Mouse (Mus musculus) erythroblast, embryonic 14.5 days (primary cell): ENCODE data around the gene Olfr613. TPM values are rescaled to one million over a fixed set of nuclear protein-coding genes. Genes with fewer than 3 reads are reported as not detected.
"Not testable (repeated sequence)": the region's sequence is repeated elsewhere in the genome, so short reads cannot be mapped to it uniquely, and the experiment has no call there.

ENCODE experiments used
- H3K27me3 ChIP-seq: 2 replicates; pipeline ENCODE4 v1.6.1; 2012; ENCODE audit warnings: inconsistent platforms; ENCODE audit not compliant: control insufficient read depth
- H3K36me3 ChIP-seq: 2 replicates; pipeline ENCODE4 v1.6.1; 2012; ENCODE audit warnings: mild to moderate bottlenecking, inconsistent platforms; ENCODE audit not compliant: control insufficient read depth
- H3K4me1 ChIP-seq: 2 replicates; pipeline ENCODE4 v1.6.1; 2012; ENCODE audit warnings: inconsistent platforms; ENCODE audit not compliant: control insufficient read depth
- H3K4me3 ChIP-seq: replicated peaks from 2 replicates; pipeline ENCODE3; 2012; ENCODE audit warnings: moderate library complexity, mild to moderate bottlenecking, inconsistent platforms
- H3K9me3 ChIP-seq: 2 replicates; pipeline ENCODE4 v1.6.1; 2012; ENCODE audit warnings: low read length, inconsistent platforms, mixed read lengths; ENCODE audit not compliant: control insufficient read depth
- GATA1 ChIP-seq: IDR thresholded peaks from 2 replicates; pipeline ENCODE4 v1.6.1; 2012; ENCODE audit warnings: low read length, inconsistent platforms, mixed read lengths
- TAL1 ChIP-seq: IDR thresholded peaks from 3 replicates; pipeline ENCODE4 v1.6.1; 2012; ENCODE audit warnings: low read length, inconsistent platforms, mixed read lengths
- polyA plus RNA-seq: library from polyadenylated mRNA; stranded (reverse); fragments of >175 nt; gene quantifications from 2 replicates; pipeline ENCODE4 v1.2.3, GENCODE M21; 2012

Olfr613 gene
- polyA plus RNA-seq = not detected in 2 replicates

GRCm38 (mm10) chr7:103547774-103548173 lies at the start of gene Olfr613:
Olfr613 (plus strand) TSS chr7:103548074.
- H3K4me3 ChIP-seq = no peak within 1 kb of the TSS
- H3K4me1 ChIP-seq = no peaks in the 10 kb centered on the region
- no peaks in the 10 kb centered on the region for H3K27me3 ChIP-seq
- TF ChIP-seq TAL1 = no peak
- no peak for TF ChIP-seq GATA1
- H3K9me3 ChIP-seq = no peaks in the 10 kb centered on the region
- no peaks in the 10 kb centered on the region for H3K36me3 ChIP-seq

- H3K9me3 ChIP-seq = no peaks in the 10 kb centered on the region
- H3K4me3 ChIP-seq = no peak within 1 kb of the TSS
- H3K27me3 ChIP-seq = no peaks in the 10 kb centered on the region
- no peak for TF ChIP-seq TAL1
- TF ChIP-seq GATA1 = no peak
- H3K4me1 ChIP-seq = no peaks in the 10 kb centered on the region
- no peaks in the 10 kb centered on the region for H3K36me3 ChIP-seq
Measured at GRCm38 (mm10) chr7:103512022-103512421, 35.9 kb upstream of the Olfr613 start, which contains the start of gene Olfr610. Olfr610 (minus strand) TSS chr7:103512122.

- H3K36me3 ChIP-seq, H3K4me1 ChIP-seq, H3K9me3 ChIP-seq, H3K4me3 ChIP-seq, H3K27me3 ChIP-seq: not testable (repeated sequence)
Measured at GRCm38 (mm10) chr7:103520746-103521145, 27.1 kb upstream of the Olfr613 start, which contains the start of gene Olfr611. Olfr611 (minus strand) TSS chr7:103520846.

GRCm38 (mm10) chr7:103542617-103543016 lies 5.3 kb upstream of the Olfr613 start, which contains the start of gene Olfr612:
Olfr612 (minus strand) TSS chr7:103542717.
- not testable (repeated sequence) for H3K36me3 ChIP-seq, H3K27me3 ChIP-seq, H3K4me3 ChIP-seq, H3K4me1 ChIP-seq, H3K9me3 ChIP-seq

- Histone ChIP-seq H3K4me1 (no peaks in the 10 kb centered on the region), H3K9me3 (no peaks in the 10 kb centered on the region), H3K36me3 (no peaks in the 10 kb centered on the region), H3K4me3 (no peak within 1 kb of the TSS), H3K27me3 (no peaks in the 10 kb centered on the region)
- TF ChIP-seq GATA1 = no peak
- no peak for TF ChIP-seq TAL1
Measured at GRCm38 (mm10) chr7:103555779-103556178, 7.9 kb downstream of the Olfr613 start, which contains the start of gene Olfr615. Olfr615 (plus strand) TSS chr7:103556079.

- no peaks in the 10 kb centered on the region for H3K4me1 ChIP-seq
- TF ChIP-seq GATA1 (no peak), TAL1 (no peak)
- no peaks in the 10 kb centered on the region for H3K27me3 ChIP-seq
- no peak within 1 kb of the TSS for H3K4me3 ChIP-seq
- no peaks in the 10 kb centered on the region for H3K9me3 ChIP-seq
- no peaks in the 10 kb centered on the region for H3K36me3 ChIP-seq
Measured at GRCm38 (mm10) chr7:103569043-103569442, 21.2 kb downstream of the Olfr613 start, which contains the start of gene Olfr616. Olfr616 (minus strand) TSS chr7:103569143.

- Histone ChIP-seq H3K4me1 (no peaks in the 10 kb centered on the region), H3K4me3 (no peak within 1 kb of the TSS), H3K36me3 (no peaks in the 10 kb centered on the region)
Measured at GRCm38 (mm10) chr7:103572761-103573160, 24.9 kb downstream of the Olfr613 start, which contains the start of gene Olfr617. Olfr617 (plus strand) TSS chr7:103573061.

GRCm38 (mm10) chr7:103589803-103590202 lies 41.9 kb downstream of the Olfr613 start, which contains the start of gene Olfr618:
Olfr618 (plus strand) TSS chr7:103590103.
- H3K9me3 ChIP-seq = no peaks in the 10 kb centered on the region
- H3K4me1 ChIP-seq = no peaks in the 10 kb centered on the region
- H3K27me3 ChIP-seq = no peaks in the 10 kb centered on the region
- H3K4me3 ChIP-seq = no peak within 1 kb of the TSS
- no peak for TF ChIP-seq GATA1
- no peak for TF ChIP-seq TAL1
- no peaks in the 10 kb centered on the region for H3K36me3 ChIP-seq

More at GRCm38 (mm10) chr7:103572761-103573160, 24.9 kb downstream of the Olfr613 start, which contains the start of gene Olfr617:
- no peak for TF ChIP-seq TAL1
- no peak for TF ChIP-seq GATA1
- no peaks in the 10 kb centered on the region for H3K27me3 ChIP-seq
- no peaks in the 10 kb centered on the region for H3K9me3 ChIP-seq

- TF ChIP-seq GATA1 (no peak), TAL1 (no peak)
- no peaks in the 10 kb centered on the region for H3K4me1 ChIP-seq
- no peak within 1 kb of the TSS for H3K4me3 ChIP-seq
- no peaks in the 10 kb centered on the region for H3K36me3 ChIP-seq
- H3K9me3 ChIP-seq = no peaks in the 10 kb centered on the region
- H3K27me3 ChIP-seq = no peaks in the 10 kb centered on the region
Measured at GRCm38 (mm10) chr7:103600275-103600674, 52.4 kb downstream of the Olfr613 start, which contains the start of gene Olfr619. Olfr619 (plus strand) TSS chr7:103600575.

Other genes with a start within 250 kb of the Olfr613 start
- not detected in 2 replicates for gene Olfr596, start 242.4 kb upstream of the Olfr613 start, polyA plus RNA-seq
- not detected in 2 replicates for gene Olfr597, start 231.8 kb upstream of the Olfr613 start, polyA plus RNA-seq
- gene Olfr598, start 224.5 kb upstream of the Olfr613 start, polyA plus RNA-seq = 0.04 TPM in 1 of 2 replicates, not detected in the other
- gene Olfr599, start 212.2 kb upstream of the Olfr613 start, polyA plus RNA-seq = not detected in 2 replicates
- gene Olfr600, start 198.4 kb upstream of the Olfr613 start, polyA plus RNA-seq = not detected in 2 replicates
- not detected in 2 replicates for gene Olfr601, start 185.4 kb upstream of the Olfr613 start, polyA plus RNA-seq
- gene Olfr603, start 161.9 kb upstream of the Olfr613 start, polyA plus RNA-seq = not detected in 2 replicates
- not detected in 2 replicates for gene Usp17lc, start 133.0 kb upstream of the Olfr613 start, polyA plus RNA-seq
- not detected in 2 replicates for gene Olfr605, start 102.6 kb upstream of the Olfr613 start, polyA plus RNA-seq
- gene Olfr606, start 99.0 kb upstream of the Olfr613 start, polyA plus RNA-seq = not detected in 2 replicates
- not detected in 2 replicates for gene Olfr607, start 83.9 kb upstream of the Olfr613 start, polyA plus RNA-seq
- not detected in 2 replicates for gene Olfr608, start 78.2 kb upstream of the Olfr613 start, polyA plus RNA-seq
- not detected in 2 replicates for gene Olfr609, start 50.0 kb upstream of the Olfr613 start, polyA plus RNA-seq
- gene Olfr610, start 36.0 kb upstream of the Olfr613 start, polyA plus RNA-seq = not detected in 2 replicates
- gene Olfr611, start 27.2 kb upstream of the Olfr613 start, polyA plus RNA-seq = not detected in 2 replicates
- gene Olfr612, start 5.4 kb upstream of the Olfr613 start, polyA plus RNA-seq = not detected in 2 replicates
- gene Olfr615, start 8.0 kb downstream of the Olfr613 start, polyA plus RNA-seq = not detected in 2 replicates
- gene Olfr616, start 21.1 kb downstream of the Olfr613 start, polyA plus RNA-seq = not detected in 2 replicates
- not detected in 2 replicates for gene Olfr617, start 25.0 kb downstream of the Olfr613 start, polyA plus RNA-seq
- not detected in 2 replicates for gene Olfr618, start 42.0 kb downstream of the Olfr613 start, polyA plus RNA-seq
- not detected in 2 replicates for gene Olfr619, start 52.5 kb downstream of the Olfr613 start, polyA plus RNA-seq
- gene Olfr620, start 64.5 kb downstream of the Olfr613 start, polyA plus RNA-seq = not detected in 2 replicates
- not detected in 2 replicates for gene Olfr622, start 94.6 kb downstream of the Olfr613 start, polyA plus RNA-seq
- gene Olfr623, start 115.6 kb downstream of the Olfr613 start, polyA plus RNA-seq = not detected in 2 replicates
- gene Olfr624, start 123.1 kb downstream of the Olfr613 start, polyA plus RNA-seq = not detected in 2 replicates
- not detected in 2 replicates for gene Olfr625-ps1, start 134.6 kb downstream of the Olfr613 start, polyA plus RNA-seq
- gene Olfr243, start 166.6 kb downstream of the Olfr613 start, polyA plus RNA-seq = not detected in 2 replicates
- gene Olfr628, start 182.3 kb downstream of the Olfr613 start, polyA plus RNA-seq = not detected in 2 replicates
- gene Olfr629, start 196.9 kb downstream of the Olfr613 start, polyA plus RNA-seq = not detected in 2 replicates
- not detected in 2 replicates for gene Olfr630, start 209.3 kb downstream of the Olfr613 start, polyA plus RNA-seq
- not detected in 2 replicates for gene Olfr69, start 223.5 kb downstream of the Olfr613 start, polyA plus RNA-seq
- 0.02 TPM in 1 of 2 replicates, not detected in the other for gene Olfr68, start 231.6 kb downstream of the Olfr613 start, polyA plus RNA-seq
- not detected in 2 replicates for gene Olfr67, start 243.7 kb downstream of the Olfr613 start, polyA plus RNA-seq